Mouse (Mus musculus) kidney, adult 9 months (tissue): ENCODE measurements around the gene Manea.
"Not testable (repeated sequence)": the region's sequence is repeated elsewhere in the genome, so short reads cannot be mapped to it uniquely, and the experiment has no call there.

Experiments
- DNase-seq: peaks from one replicate; pipeline ENCODE4 v3.0.0; 2022

The Manea gene

GRCm38 (mm10) chr4:26346443-26347106 is at the start of gene Manea:
Gene Manea, minus strand, starts transcription at chr4:26346891.
- peak; percentile 95 for DNase-seq

DNA sequence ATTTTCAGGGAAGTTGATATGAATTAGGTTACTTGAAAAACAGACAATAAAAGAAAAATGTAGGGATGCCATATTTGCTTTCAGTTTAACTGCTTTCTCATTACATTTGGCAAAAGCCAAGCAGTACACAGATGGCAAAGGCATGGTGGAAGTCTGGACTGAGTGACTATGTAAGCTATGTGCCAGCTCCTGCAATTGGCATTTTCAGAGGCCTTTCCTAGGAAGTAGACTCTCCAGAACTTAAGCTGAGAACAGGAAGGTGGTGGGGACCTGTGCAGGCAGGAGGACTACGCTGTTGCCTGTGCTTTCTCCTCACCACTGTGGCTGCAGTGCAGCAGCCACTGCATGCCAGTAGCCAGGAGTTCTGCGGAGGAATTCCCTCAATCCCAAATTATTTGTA is 7.9 kb upstream of the Manea start:
- DNase-seq = no peak

DNA sequence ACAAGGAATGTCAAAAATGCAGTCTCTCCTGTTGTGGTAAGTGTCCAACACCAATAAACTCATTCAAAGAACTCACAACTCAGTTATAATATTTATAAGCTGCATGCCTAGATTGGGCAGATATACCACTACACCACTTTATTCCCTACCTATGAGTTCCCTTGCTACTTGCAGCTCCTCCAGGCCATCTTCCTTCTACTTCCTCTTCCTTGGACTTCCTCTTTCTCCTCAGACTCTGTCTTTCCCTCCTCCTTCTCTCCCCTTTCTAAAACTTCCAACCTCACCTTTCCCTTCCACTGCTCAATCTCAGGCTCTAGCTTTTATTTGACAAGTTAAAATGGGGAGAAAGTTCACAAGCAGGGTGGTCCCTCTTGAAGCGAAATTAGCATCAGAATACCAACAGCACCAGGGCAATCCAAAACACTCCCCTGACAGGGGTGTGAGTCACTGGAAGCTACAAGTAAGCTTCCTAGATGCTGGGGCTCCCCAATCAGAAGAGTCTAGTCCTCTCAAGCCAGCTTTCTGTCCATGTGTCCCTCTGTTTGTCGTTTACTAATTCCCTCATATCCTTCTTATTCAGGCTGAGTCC is 7.0 kb upstream of the Manea start:
- DNase-seq = no peak

DNA sequence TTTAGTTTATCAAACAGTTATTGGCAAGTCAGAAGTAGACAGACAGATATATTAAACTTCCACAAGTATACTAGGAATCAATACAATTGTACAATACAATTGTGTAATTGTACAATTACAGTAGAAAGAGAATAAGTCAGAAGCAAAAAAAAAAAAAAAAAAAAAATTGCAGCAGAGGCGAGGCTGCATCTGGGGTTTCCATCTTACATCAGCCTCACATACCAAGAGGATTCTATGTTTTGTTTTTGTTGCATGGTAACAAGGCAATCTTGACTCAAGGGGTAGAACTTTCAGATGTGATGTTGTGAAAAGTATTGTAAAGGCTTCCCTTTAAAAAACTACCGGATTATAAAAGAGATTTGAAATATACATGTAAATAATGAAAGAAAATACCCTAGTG is 548 bp upstream of the Manea start:
- no peak for DNase-seq

GRCm38 (mm10) chr4:26345741-26346442 is 799 bp downstream of the Manea start:
- peak; percentile 7 for DNase-seq

- no peak for DNase-seq
These were observed 1.6 kb downstream of the Manea start for GRCm38 (mm10) chr4:26345080-26345479.

- DNase-seq = no peak
These were observed 4.3 kb downstream of the Manea start for GRCm38 (mm10) chr4:26342346-26342745.

DNA sequence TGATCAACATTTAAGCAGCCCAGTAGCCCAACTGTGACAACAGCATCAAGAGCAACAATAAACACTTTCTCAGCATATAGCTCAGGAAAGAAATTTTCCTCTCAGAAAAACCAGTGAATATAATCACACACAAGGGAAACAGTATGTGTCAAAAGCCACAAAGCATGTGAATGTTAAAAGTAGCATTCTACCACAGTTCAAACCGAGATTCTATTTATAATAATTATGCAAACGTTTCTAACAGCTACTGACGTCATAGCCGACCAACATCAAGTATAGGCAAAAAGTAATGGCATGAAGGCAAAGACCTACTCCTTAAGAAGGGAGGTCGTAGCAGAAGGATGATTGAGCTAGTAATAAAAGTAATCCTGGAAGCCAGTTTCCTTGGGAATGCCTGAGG is 8.1 kb downstream of the Manea start:
- DNase-seq = no peak

- no peak for DNase-seq
These were observed 10.1 kb downstream of the Manea start for GRCm38 (mm10) chr4:26336563-26336962.

GRCm38 (mm10) chr4:26304731-26305130 is 42.0 kb downstream of the Manea start:
- DNase-seq = not testable (repeated sequence)

DNA sequence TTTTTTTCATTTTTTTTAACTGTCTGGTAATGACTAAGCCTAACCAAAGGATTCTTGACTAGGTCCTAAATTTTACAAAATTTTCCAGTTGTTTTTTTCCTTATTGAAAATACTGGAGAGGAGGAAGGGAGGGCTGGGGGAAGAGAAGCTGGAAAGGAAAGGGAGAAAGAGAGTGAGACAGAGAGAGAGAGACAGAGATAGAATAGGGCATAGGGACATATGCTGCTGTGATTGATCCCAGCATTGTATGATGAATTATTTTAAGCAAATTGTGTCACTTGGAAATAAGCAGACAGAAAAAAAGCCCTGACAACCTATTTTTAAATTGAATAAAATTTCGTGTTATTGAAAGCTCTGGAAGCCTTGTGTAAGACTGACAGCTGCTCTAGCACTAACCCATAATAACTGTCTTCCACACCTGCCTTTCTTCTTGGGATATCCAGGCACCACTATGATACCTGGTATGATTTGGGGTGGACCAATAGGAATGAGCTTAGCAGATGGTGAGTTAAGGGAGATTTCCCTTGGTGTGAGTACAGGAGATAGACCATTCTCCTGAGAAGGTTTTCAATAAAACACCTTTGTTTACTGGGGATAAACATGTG is 69.5 kb downstream of the Manea start:
- DNase-seq = no peak

- DNase-seq = no peak
These were observed 70.4 kb downstream of the Manea start for GRCm38 (mm10) chr4:26276264-26276663.

- no peak for DNase-seq
These were observed 70.9 kb downstream of the Manea start for GRCm38 (mm10) chr4:26275769-26276168.
